Mouse (Mus musculus) adipocyte (in vitro differentiated cells): ENCODE results near the gene Rnf212.
"Not testable (repeated sequence)": the region's sequence is repeated elsewhere in the genome, so short reads cannot be mapped to it uniquely, and the experiment has no call there.

Experiments
- DNase-seq: peaks from one replicate; pipeline ENCODE4 v3.0.0-alpha.2; 2016; ENCODE audit warnings: low spot score

Gene Rnf212

GRCm38 (mm10) chr5:108774630-108775306 is at the start of gene Rnf212:
Gene Rnf212, minus strand, starts transcription at chr5:108774982.
- no peak for DNase-seq

GRCm38 (mm10) chr5:108823276-108823675 is 48.5 kb upstream of the Rnf212 start:
- peak; percentile 85 for DNase-seq

GRCm38 (mm10) chr5:108808750-108809149 is 34.0 kb upstream of the Rnf212 start, which contains the start of gene Vmn2r8:
Gene Vmn2r8, minus strand, starts transcription at chr5:108808850.
- not testable (repeated sequence) for DNase-seq

- peak; percentile 67 for DNase-seq
These were observed 28.9 kb upstream of the Rnf212 start for GRCm38 (mm10) chr5:108803646-108804045.

GRCm38 (mm10) chr5:108795263-108795662 is 20.5 kb upstream of the Rnf212 start, which contains the start of gene Tmed11:
Gene Tmed11, minus strand, starts transcription at chr5:108795363.
- not testable (repeated sequence) for DNase-seq

- peak; percentile 64 for DNase-seq
These were observed 15.6 kb upstream of the Rnf212 start for GRCm38 (mm10) chr5:108790385-108790784.

GRCm38 (mm10) chr5:108760002-108760401 is 14.8 kb downstream of the Rnf212 start:
- no peak for DNase-seq

GRCm38 (mm10) chr5:108758396-108758795 is 16.4 kb downstream of the Rnf212 start:
- DNase-seq, result peak; percentile 85

GRCm38 (mm10) chr5:108751258-108751657 is 23.5 kb downstream of the Rnf212 start:
- DNase-seq, result not testable (repeated sequence)

GRCm38 (mm10) chr5:108750328-108751210 is 24.2 kb downstream of the Rnf212 start:
- no peak for DNase-seq

GRCm38 (mm10) chr5:108744629-108745028 is 30.2 kb downstream of the Rnf212 start:
- DNase-seq, result no peak

- DNase-seq, result peak; percentile 76
These were observed 30.9 kb downstream of the Rnf212 start for GRCm38 (mm10) chr5:108743856-108744255.

GRCm38 (mm10) chr5:108742596-108742995 is 32.2 kb downstream of the Rnf212 start:
- no peak for DNase-seq

- no peak for DNase-seq
These were observed 32.9 kb downstream of the Rnf212 start for GRCm38 (mm10) chr5:108741844-108742243.

- no peak for DNase-seq
These were observed 47.4 kb downstream of the Rnf212 start for GRCm38 (mm10) chr5:108727425-108727824.

- DNase-seq, result peak; percentile 75
These were observed 48.1 kb downstream of the Rnf212 start for GRCm38 (mm10) chr5:108726557-108727248.

- peak; percentile 90 for DNase-seq
These were observed 50.8 kb downstream of the Rnf212 start for GRCm38 (mm10) chr5:108724006-108724405.

- no peak for DNase-seq
These were observed 55.0 kb downstream of the Rnf212 start for GRCm38 (mm10) chr5:108719761-108720160.

- DNase-seq, result peak; percentile 58
These were observed 56.7 kb downstream of the Rnf212 start for GRCm38 (mm10) chr5:108718051-108718450.

- DNase-seq, result no peak
These were observed 58.8 kb downstream of the Rnf212 start for GRCm38 (mm10) chr5:108715974-108716373.

GRCm38 (mm10) chr5:108714149-108714548 is 60.6 kb downstream of the Rnf212 start:
- peak; percentile 92 for DNase-seq

GRCm38 (mm10) chr5:108713691-108714090 is 61.1 kb downstream of the Rnf212 start:
- peak; percentile 94 for DNase-seq
